Comparison of ENCODE assay signal across 8 mouse cellular contexts in the genomic region with DNA sequence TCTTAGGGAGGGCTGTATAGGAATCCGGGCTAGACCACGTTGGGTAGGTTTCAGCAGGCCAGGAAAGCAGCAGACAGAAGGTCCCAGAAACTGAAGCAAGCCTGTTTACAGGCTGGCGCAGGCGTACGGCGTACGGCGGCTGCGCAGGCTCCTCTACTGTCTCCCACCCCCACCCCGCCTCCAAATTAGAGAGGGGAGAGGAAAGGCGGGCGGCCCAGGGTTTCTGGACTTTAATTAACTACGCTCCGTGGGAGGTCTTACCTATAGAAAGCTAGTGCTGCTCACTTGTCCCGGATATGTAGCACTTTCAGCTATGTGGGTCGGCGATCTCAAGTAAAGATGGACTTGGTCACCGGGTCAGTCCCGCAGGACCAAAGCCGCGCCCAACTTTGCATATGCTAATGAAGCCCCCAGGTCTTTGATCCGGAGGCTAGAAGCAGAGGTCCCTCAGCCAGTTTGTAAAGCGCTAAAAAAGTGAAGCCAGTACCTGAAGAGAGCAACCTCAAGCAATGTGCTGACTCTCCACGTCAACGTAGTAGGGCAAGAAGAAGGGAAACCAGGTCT. TPM values are rescaled to one million over a fixed set of nuclear protein-coding genes. Genes with fewer than 3 reads are reported as not detected.
DNase-seq lines count a peak whose midpoint lies in the region; TF ChIP-seq lines count a peak whose summit lies in the region.

Gene Slc19a3 (minus strand): TSS at position 340 of the 564 bp plus-strand sequence.

- no peak for TF ChIP-seq EP300 in CH12.LX (IDR thresholded peaks at IDR 0.05; ENCODE audit: low read length)

- no peak within 1 kb of the TSS for H3K27ac ChIP-seq in CH12.LX (ENCODE audit: insufficient read depth, low read depth)
- peak within 1 kb of the TSS; percentile 70 for H3K27ac ChIP-seq in forebrain, embryonic 10.5 days
- peak within 1 kb of the TSS; percentile 62 for H3K27ac ChIP-seq in hindbrain, embryonic 10.5 days

- H3K4me1 ChIP-seq in CH12.LX (ENCODE audit: control insufficient read depth in 1 of 2, insufficient read depth in 2 of 2) = peaks cover 0 to 2% of the 10 kb centered on the region in 2 experiments; a peak in 1 of 4 replicates
- H3K4me1 ChIP-seq in forebrain, embryonic 10.5 days = peaks cover 16% of the 10 kb centered on the region
- H3K4me1 ChIP-seq in hindbrain, embryonic 10.5 days (replicated peaks) = peaks cover 11% of the 10 kb centered on the region
- no peaks in the 10 kb centered on the region for H3K4me1 ChIP-seq in lung, adult 2 months (ENCODE audit: control insufficient read depth, insufficient read depth, low read length)

- H3K27me3 ChIP-seq in CH12.LX (replicated peaks) = no peaks in the 10 kb centered on the region
- H3K27me3 ChIP-seq in forebrain, embryonic 10.5 days (ENCODE audit: poor library complexity, severe bottlenecking) = peaks cover 10% of the 10 kb centered on the region; the same call in 1 of the 2 replicates
- no peaks in the 10 kb centered on the region for H3K27me3 ChIP-seq in hindbrain, embryonic 10.5 days (ENCODE audit: insufficient read depth, poor library complexity, severe bottlenecking)

- in situ Hi-C loops in CH12.LX (cut with MboI; ENCODE audit: low pct_ligation_motif_present, low pct_unique_long_range_greater_than_20kb, low sequenced_read_pairs) = no loop called here

- peak within 1 kb of the TSS; percentile 75 for H3K4me2 ChIP-seq in CH12.LX (ENCODE audit: insufficient read depth, low read depth, poor library complexity, severe bottlenecking)

- peak; percentile 16 for DNase-seq in CH12.LX (ENCODE audit: extremely low read depth)
- DNase-seq in brain, embryonic 14.5 days (ENCODE audit: low read depth) = peak; percentile 84
- DNase-seq in forebrain, embryonic 10.5 days (ENCODE audit: extremely low spot score, low spot score) = peak; percentile 47
- peak; percentile 54 for DNase-seq in hindbrain, embryonic 10.5 days (ENCODE audit: low spot score)
- DNase-seq in layer of hippocampus, adult 9-11 months = peak; percentile 25
- peak; percentile 60 for DNase-seq in lung, adult 2 months
- peak; percentile 13 for DNase-seq in ovary, postnatal 10 days (ENCODE audit: low spot score)
- no peak for DNase-seq in thymus, postnatal 36 days

- no peaks in the 10 kb centered on the region for H3K79me2 ChIP-seq in CH12.LX (replicated peaks; ENCODE audit: control insufficient read depth, extremely low read depth, insufficient read depth, poor library complexity, severe bottlenecking)

- no peaks in the 10 kb centered on the region for H3K36me3 ChIP-seq in CH12.LX (replicated peaks in 1 of 2; ENCODE audit: control insufficient read depth in 1 of 2, insufficient read depth in 1 of 2, low read length in 1 of 2)
- no peaks in the 10 kb centered on the region for H3K36me3 ChIP-seq in forebrain, embryonic 10.5 days (replicated peaks)
- no peaks in the 10 kb centered on the region for H3K36me3 ChIP-seq in hindbrain, embryonic 10.5 days

- WGBS in forebrain, embryonic 10.5 days = 1% methylated on average over 25 of the region's 25 CpGs
- WGBS in hindbrain, embryonic 10.5 days = under 1% methylated on average over 25 of the region's 25 CpGs
- WGBS in lung, adult 2 months = 2% methylated on average over 25 of the region's 25 CpGs

- TF ChIP-seq POLR2A in CH12.LX (IDR thresholded peaks at IDR 0.05; ENCODE audit: low read depth, low read length) = peak; percentile 62
- TF ChIP-seq POLR2A in brain, embryonic 14.5 days (IDR thresholded peaks at IDR 0.05; ENCODE audit: borderline replicate concordance, extremely low read depth, insufficient read depth, insufficient read length, poor library complexity, severe bottlenecking) = no peak
- peak; percentile 51; the same call in 1 of the 2 replicates for TF ChIP-seq POLR2A in lung, adult 2 months (IDR thresholded peaks at IDR 0.05; ENCODE audit: borderline replicate concordance, extremely low read depth, low read depth, low read length)

- dilution Hi-C loops in CH12.LX (cut with MboI; ENCODE audit: extremely low pct_ligation_motif_present, extremely low pct_unique_long_range_greater_than_20kb, low sequenced_read_pairs) = no loop called here

- no peaks in the 10 kb centered on the region for H3K9me3 ChIP-seq in CH12.LX (replicated peaks; ENCODE audit: low read length)
- H3K9me3 ChIP-seq in forebrain, embryonic 10.5 days = no peaks in the 10 kb centered on the region
- H3K9me3 ChIP-seq in hindbrain, embryonic 10.5 days = no peaks in the 10 kb centered on the region

- no peak for TF ChIP-seq CTCF in CH12.LX (conservative IDR thresholded peaks at IDR 0.05 in 1 of 2, IDR thresholded peaks at IDR 0.05 in 1 of 2; ENCODE audit: low read depth in 2 of 2, low read length in 2 of 2)
- TF ChIP-seq CTCF in brain, embryonic 14.5 days (IDR thresholded peaks at IDR 0.05; ENCODE audit: borderline replicate concordance, extremely low read depth, insufficient read depth, insufficient read length) = no peak
- TF ChIP-seq CTCF in lung, adult 2 months (IDR thresholded peaks at IDR 0.05; ENCODE audit: insufficient read depth, low read length) = no peak

- TF ChIP-seq RAD21 in CH12.LX (IDR thresholded peaks at IDR 0.05; ENCODE audit: low read depth, low read length) = no peak

- H3K4me3 ChIP-seq in CH12.LX (replicated peaks in 1 of 3; ENCODE audit: low read depth in 2 of 3, low read length in 2 of 3, poor library complexity in 1 of 3) = peak within 1 kb of the TSS; percentile 33 to 52 (median 44)
- peak within 1 kb of the TSS; percentile 60 for H3K4me3 ChIP-seq in forebrain, embryonic 10.5 days
- peak within 1 kb of the TSS; percentile 60 for H3K4me3 ChIP-seq in hindbrain, embryonic 10.5 days
- H3K4me3 ChIP-seq in lung, adult 2 months (replicated peaks; ENCODE audit: extremely low read depth, low read depth, low read length) = peak within 1 kb of the TSS; percentile 61

- H3K9ac ChIP-seq in CH12.LX (ENCODE audit: insufficient read depth, low read depth) = peak within 1 kb of the TSS; percentile 79

TF ChIP-seq in CH12.LX, 34 proteins besides CTCF, POLR2A, EP300 and RAD21:
- TF ChIP-seq E2F4 (IDR thresholded peaks at IDR 0.05; ENCODE audit: insufficient replicate concordance, low read depth, low read length) = no peak
- TF ChIP-seq SIN3A (IDR thresholded peaks at IDR 0.05; ENCODE audit: low read length) = peak; percentile 29; the same call in 1 of the 2 replicates
- TF ChIP-seq MAX (IDR thresholded peaks at IDR 0.05; ENCODE audit: low read length) = no peak
- TF ChIP-seq MYC (IDR thresholded peaks at IDR 0.05; ENCODE audit: low read depth, low read length) = no peak
- no peak for TF ChIP-seq KAT2A (IDR thresholded peaks at IDR 0.05; ENCODE audit: insufficient replicate concordance, low read length)
- no peak for TF ChIP-seq USF1 (IDR thresholded peaks at IDR 0.05; ENCODE audit: low read depth, low read length)
- TF ChIP-seq ELF1 (IDR thresholded peaks at IDR 0.05; ENCODE audit: low read depth, low read length) = 0 out of 2 replicates have a peak, but pooled peaks have one; percentile 22
- no peak for TF ChIP-seq ZKSCAN1 (IDR thresholded peaks at IDR 0.05; ENCODE audit: borderline replicate concordance, low read depth, low read length)
- TF ChIP-seq ETS1 (conservative IDR thresholded peaks at IDR 0.05; ENCODE audit: low read depth, low read length) = no peak
- TF ChIP-seq MEF2A (IDR thresholded peaks at IDR 0.05; ENCODE audit: borderline replicate concordance, low read depth, low read length) = 0 out of 2 replicates have a peak, but pooled peaks have one; percentile 12
- TF ChIP-seq POLR2AphosphoS2 (IDR thresholded peaks at IDR 0.05; ENCODE audit: low read depth, low read length) = no peak
- TF ChIP-seq NRF1 (IDR thresholded peaks at IDR 0.05; ENCODE audit: low read depth, low read length) = peak; percentile 91
- peak; percentile 25; the same call in 1 of the 2 replicates for TF ChIP-seq CHD2 (IDR thresholded peaks at IDR 0.05; ENCODE audit: low read length)
- TF ChIP-seq MAZ (IDR thresholded peaks at IDR 0.05; ENCODE audit: low read depth, low read length) = peak; percentile 50; the same call in 1 of the 2 replicates
- TF ChIP-seq BHLHE40 (IDR thresholded peaks at IDR 0.05; ENCODE audit: low read depth, low read length) = 0 out of 2 replicates have a peak, but pooled peaks have one; percentile 9
- TF ChIP-seq IRF4 (IDR thresholded peaks at IDR 0.05; ENCODE audit: low read depth, low read length) = no peak
- no peak for TF ChIP-seq TBP (conservative IDR thresholded peaks at IDR 0.05; ENCODE audit: low read depth, low read length)
- peak; percentile 56 for TF ChIP-seq NELFE (IDR thresholded peaks at IDR 0.05; ENCODE audit: low read depth, low read length)
- 0 out of 2 replicates have a peak, but pooled peaks have one; percentile 12 for TF ChIP-seq HCFC1 (IDR thresholded peaks at IDR 0.05; ENCODE audit: low read depth, low read length)

RNA-seq across cellular contexts. Expression of gene Slc19a3, which starts in this region (rescaled TPM):
- total RNA-seq in CH12.LX (2012; rRNA removed) = 1.5 and 3.1 TPM in 2 replicates
- 0.84 and 1.3 TPM in 2 replicates for total RNA-seq in CH12.LX (2014; rRNA removed)
- 0.46 and 0.59 TPM in 2 replicates for polyA plus RNA-seq in CH12.LX (2012; ENCODE audit: insufficient read length, low read depth)
- 1.00 and 1.1 TPM in 2 replicates for polyA plus RNA-seq in brain, embryonic 14.5 days (2012; rRNA removed)
- 0.18 and 0.52 TPM in 2 replicates for polyA plus RNA-seq in forebrain, embryonic 10.5 days (2016; fragmentation: Nextera tagmentation; extraction: Ambion mirVana)
- 0.47 and 0.67 TPM in 2 replicates for polyA plus RNA-seq in hindbrain, embryonic 10.5 days (2016; fragmentation: Nextera tagmentation; extraction: Ambion mirVana)
- polyA plus RNA-seq in lung, adult 2 months (2012; rRNA removed) = 3.5 and 4.5 TPM in 2 replicates

Comparison
In these comparisons a context has a peak if more than half of its experiments do, and no peak if none do; other contexts are left out.
1. Peak in DNase-seq, H3K4me3 ChIP-seq and H3K27ac ChIP-seq in forebrain, embryonic 10.5 days; RNA of the gene not detected or under 1 TPM.
2. Peak in DNase-seq, H3K4me3 ChIP-seq and H3K27ac ChIP-seq in hindbrain, embryonic 10.5 days; RNA of the gene not detected or under 1 TPM.
3. DNase-seq: peak in CH12.LX (single experiment), brain, embryonic 14.5 days (single experiment), layer of hippocampus, adult 9-11 months (single experiment), lung, adult 2 months (single experiment) and ovary, postnatal 10 days (single experiment); none in thymus, postnatal 36 days (0 of 2).
4. Peak in every context shown above with its lines, with median percentiles within 50 percentile points of each other: H3K4me3 ChIP-seq.